Mouse (Mus musculus) E14TG2a.4 (cell line): ENCODE results near the gene Coro1c.

ENCODE experiments used
- CTCF ChIP-seq: conservative IDR thresholded peaks from 2 replicates; pipeline ENCODE4 v1.5.1; 2014; ENCODE audit warnings: low read length
- NANOG ChIP-seq: IDR thresholded peaks from 2 replicates; pipeline ENCODE4 v1.6.1; 2014; ENCODE audit warnings: borderline replicate concordance, low read length, mixed read lengths
- POU5F1 ChIP-seq: IDR thresholded peaks from 2 replicates; pipeline ENCODE4 v1.6.1; 2014; ENCODE audit warnings: low read length, borderline replicate concordance

- TF ChIP-seq CTCF = no peak
- TF ChIP-seq POU5F1 = no peak
- no peak for TF ChIP-seq NANOG
Observed at GRCm38 (mm10) chr5:113840443-113840842, 68.1 kb downstream of the Coro1c start.
